Mouse (Mus musculus): ENCODE measurements at regions not wholly inside any gene's neighbourhood (a gene's known extent, or its start where the extent isn't known, plus 50 kb on each side); places are given as distances from the start of the nearest gene placed in this dataset.
"Not testable (repeated sequence)": the region's sequence is repeated elsewhere in the genome, so short reads cannot be mapped to it uniquely, and the experiment has no call there.

- not testable (repeated sequence) for H3K4me2 ChIP-seq (ENCODE audit: low read length); ATAC-seq; H3K4me3 ChIP-seq (ENCODE audit: low read length); H3K4me1 ChIP-seq (ENCODE audit: control insufficient read depth, insufficient read depth, low read depth, low read length); H3K27ac ChIP-seq (ENCODE audit: low read depth, low read length); H3K27me3 ChIP-seq (replicated peaks; ENCODE audit: control insufficient read depth, insufficient read depth, low read length); H3K9me3 ChIP-seq (ENCODE audit: control insufficient read depth, low read length); H3K9ac ChIP-seq (ENCODE audit: low read depth, low read length); H3K36me3 ChIP-seq (ENCODE audit: control insufficient read depth, insufficient read depth, low read length)
- 89% methylated on average over 8 of the region's 8 CpGs for WGBS
Observed at GRCm38 (mm10) chr2:135558026-135558425, 100.8 kb upstream of the Plcb4 start.

DNA sequence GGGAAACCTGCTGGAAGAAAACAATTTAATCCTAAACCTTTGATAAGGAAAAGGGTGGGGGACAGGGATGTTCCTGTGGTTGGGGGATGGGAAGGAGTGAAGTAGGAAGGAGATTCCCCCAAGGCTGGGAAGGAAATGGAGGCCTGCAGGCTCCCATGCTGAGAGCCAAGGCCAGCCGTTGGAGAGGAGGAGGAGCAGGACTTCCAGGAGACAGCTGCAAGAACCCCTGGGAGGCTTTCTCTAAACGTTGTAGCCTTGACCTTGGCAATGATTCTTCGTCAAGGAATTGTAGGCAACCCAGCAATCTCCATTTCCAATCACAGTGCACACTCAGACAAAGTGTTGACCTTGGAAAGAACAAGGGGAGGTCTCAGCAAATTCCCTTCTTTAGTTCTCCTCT lies 99.5 kb upstream of the Plcb4 start:
- H3K9ac ChIP-seq (ENCODE audit: low read depth, low read length) = no peak overlapping the region
- no peak for ATAC-seq
- no peak overlapping the region for H3K4me3 ChIP-seq (ENCODE audit: low read length)
- no peaks in the 10 kb centered on the region for H3K27me3 ChIP-seq (replicated peaks; ENCODE audit: control insufficient read depth, insufficient read depth, low read length)
- WGBS = 55% methylated on average over 3 of the region's 3 CpGs
- H3K4me1 ChIP-seq (ENCODE audit: control insufficient read depth, insufficient read depth, low read depth, low read length) = no peaks in the 10 kb centered on the region
- H3K36me3 ChIP-seq (ENCODE audit: control insufficient read depth, insufficient read depth, low read length) = no peaks in the 10 kb centered on the region
- H3K4me2 ChIP-seq (ENCODE audit: low read length) = no peak overlapping the region
- no peak overlapping the region for H3K27ac ChIP-seq (ENCODE audit: low read depth, low read length)
- no peaks in the 10 kb centered on the region for H3K9me3 ChIP-seq (ENCODE audit: control insufficient read depth, low read length)

DNA sequence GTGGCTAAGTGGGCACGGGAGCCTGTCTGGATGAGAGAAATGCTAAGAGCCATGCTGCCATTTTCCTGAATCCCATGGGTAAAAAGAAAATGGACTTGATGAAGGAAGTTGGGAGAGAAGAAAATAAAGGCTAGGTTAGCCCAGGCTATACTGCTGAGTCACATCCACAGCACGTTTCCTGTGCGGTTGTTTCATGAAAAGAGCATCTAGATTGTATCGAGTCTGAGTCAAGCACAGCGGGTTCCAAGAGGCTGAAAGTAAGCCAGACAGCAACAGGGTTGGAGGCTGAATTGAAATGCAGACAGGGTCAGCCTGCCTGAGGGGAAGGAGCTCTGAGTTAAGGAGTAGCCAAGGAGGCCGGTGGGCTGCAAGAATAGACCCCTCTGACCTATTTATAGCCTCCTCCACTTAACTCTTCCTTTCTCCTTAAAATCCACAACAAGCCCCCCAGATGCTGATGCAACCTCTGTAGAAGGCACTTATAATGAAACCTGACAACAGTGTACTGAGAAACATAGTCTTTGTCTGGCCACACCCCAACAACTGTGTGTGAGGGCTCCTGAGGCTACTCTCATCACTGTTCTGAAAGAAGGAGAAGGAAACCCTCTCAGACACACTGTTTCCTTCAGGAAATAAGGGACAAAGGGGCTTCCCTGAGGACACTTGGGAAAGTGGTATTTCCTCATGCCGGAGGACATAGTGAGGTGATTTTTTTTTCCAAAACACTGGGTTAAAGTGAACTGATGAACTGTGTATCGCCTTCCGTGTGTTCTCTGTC lies 98.7 kb upstream of the Plcb4 start:
- Histone ChIP-seq H3K36me3 (ENCODE audit: control insufficient read depth, insufficient read depth, low read length) (no peaks in the 10 kb centered on the region), H3K27ac (ENCODE audit: low read depth, low read length) (no peak overlapping the region), H3K27me3 (replicated peaks; ENCODE audit: control insufficient read depth, insufficient read depth, low read length) (no peaks in the 10 kb centered on the region), H3K9ac (ENCODE audit: low read depth, low read length) (no peak overlapping the region), H3K4me3 (ENCODE audit: low read length) (no peak overlapping the region), H3K9me3 (ENCODE audit: control insufficient read depth, low read length) (no peaks in the 10 kb centered on the region), H3K4me1 (ENCODE audit: control insufficient read depth, insufficient read depth, low read depth, low read length) (no peaks in the 10 kb centered on the region), H3K4me2 (ENCODE audit: low read length) (no peak overlapping the region)
- 78% methylated on average over 9 of the region's 9 CpGs for WGBS
- no peak for ATAC-seq

GRCm38 (mm10) chr2:135560856-135561255 lies 98.0 kb upstream of the Plcb4 start:
- no peak overlapping the region for H3K9ac ChIP-seq (ENCODE audit: low read depth, low read length)
- no peaks in the 10 kb centered on the region for H3K27me3 ChIP-seq (replicated peaks; ENCODE audit: control insufficient read depth, insufficient read depth, low read length)
- 94% methylated on average over 1 of the region's 1 CpGs for WGBS
- H3K27ac ChIP-seq (ENCODE audit: low read depth, low read length) = no peak overlapping the region
- ATAC-seq = no peak
- no peak overlapping the region for H3K4me2 ChIP-seq (ENCODE audit: low read length)
- no peaks in the 10 kb centered on the region for H3K36me3 ChIP-seq (ENCODE audit: control insufficient read depth, insufficient read depth, low read length)
- no peaks in the 10 kb centered on the region for H3K4me1 ChIP-seq (ENCODE audit: control insufficient read depth, insufficient read depth, low read depth, low read length)
- H3K4me3 ChIP-seq (ENCODE audit: low read length) = no peak overlapping the region
- no peaks in the 10 kb centered on the region for H3K9me3 ChIP-seq (ENCODE audit: control insufficient read depth, low read length)

GRCm38 (mm10) chr2:135561716-135562115 lies 97.1 kb upstream of the Plcb4 start:
- no peaks in the 10 kb centered on the region for H3K9me3 ChIP-seq (ENCODE audit: control insufficient read depth, low read length)
- H3K4me3 ChIP-seq (ENCODE audit: low read length) = no peak overlapping the region
- no peaks in the 10 kb centered on the region for H3K4me1 ChIP-seq (ENCODE audit: control insufficient read depth, insufficient read depth, low read depth, low read length)
- no peak overlapping the region for H3K9ac ChIP-seq (ENCODE audit: low read depth, low read length)
- no peaks in the 10 kb centered on the region for H3K36me3 ChIP-seq (ENCODE audit: control insufficient read depth, insufficient read depth, low read length)
- 77% methylated on average over 7 of the region's 7 CpGs for WGBS
- H3K27me3 ChIP-seq (replicated peaks; ENCODE audit: control insufficient read depth, insufficient read depth, low read length) = no peaks in the 10 kb centered on the region
- no peak for ATAC-seq
- no peak overlapping the region for H3K4me2 ChIP-seq (ENCODE audit: low read length)
- H3K27ac ChIP-seq (ENCODE audit: low read depth, low read length) = no peak overlapping the region

- H3K27ac ChIP-seq (ENCODE audit: low read depth, low read length) = no peak overlapping the region
- no peaks in the 10 kb centered on the region for H3K4me1 ChIP-seq (ENCODE audit: control insufficient read depth, insufficient read depth, low read depth, low read length)
- H3K9ac ChIP-seq (ENCODE audit: low read depth, low read length) = no peak overlapping the region
- H3K9me3 ChIP-seq (ENCODE audit: control insufficient read depth, low read length) = no peaks in the 10 kb centered on the region
- 0 out of 2 replicates have a peak, but pooled peaks have one; percentile 54 for ATAC-seq
- no peak overlapping the region for H3K4me3 ChIP-seq (ENCODE audit: low read length)
- no peak overlapping the region for H3K4me2 ChIP-seq (ENCODE audit: low read length)
- H3K27me3 ChIP-seq (replicated peaks; ENCODE audit: control insufficient read depth, insufficient read depth, low read length) = no peaks in the 10 kb centered on the region
- no peaks in the 10 kb centered on the region for H3K36me3 ChIP-seq (ENCODE audit: control insufficient read depth, insufficient read depth, low read length)
- 85% methylated on average over 10 of the region's 10 CpGs for WGBS
Observed at GRCm38 (mm10) chr2:135562140-135562890, 96.5 kb upstream of the Plcb4 start.

- 56% methylated on average over 4 of the region's 4 CpGs for WGBS
- H3K9ac ChIP-seq (ENCODE audit: low read depth, low read length) = no peak overlapping the region
- no peak overlapping the region for H3K4me3 ChIP-seq (ENCODE audit: low read length)
- no peak overlapping the region for H3K27ac ChIP-seq (ENCODE audit: low read depth, low read length)
- no peaks in the 10 kb centered on the region for H3K9me3 ChIP-seq (ENCODE audit: control insufficient read depth, low read length)
- H3K4me2 ChIP-seq (ENCODE audit: low read length) = no peak overlapping the region
- H3K36me3 ChIP-seq (ENCODE audit: control insufficient read depth, insufficient read depth, low read length) = no peaks in the 10 kb centered on the region
- H3K4me1 ChIP-seq (ENCODE audit: control insufficient read depth, insufficient read depth, low read depth, low read length) = no peaks in the 10 kb centered on the region
- H3K27me3 ChIP-seq (replicated peaks; ENCODE audit: control insufficient read depth, insufficient read depth, low read length) = no peaks in the 10 kb centered on the region
- ATAC-seq = no peak
Observed at GRCm38 (mm10) chr2:135564231-135564630, 94.6 kb upstream of the Plcb4 start.

GRCm38 (mm10) chr2:135568350-135568749 lies 90.5 kb upstream of the Plcb4 start:
- no peaks in the 10 kb centered on the region for H3K4me1 ChIP-seq (ENCODE audit: control insufficient read depth, insufficient read depth, low read depth, low read length)
- H3K4me3 ChIP-seq (ENCODE audit: low read length) = no peak overlapping the region
- no peak overlapping the region for H3K27ac ChIP-seq (ENCODE audit: low read depth, low read length)
- no peaks in the 10 kb centered on the region for H3K9me3 ChIP-seq (ENCODE audit: control insufficient read depth, low read length)
- no peak overlapping the region for H3K4me2 ChIP-seq (ENCODE audit: low read length)
- no peak overlapping the region for H3K9ac ChIP-seq (ENCODE audit: low read depth, low read length)
- no peaks in the 10 kb centered on the region for H3K36me3 ChIP-seq (ENCODE audit: control insufficient read depth, insufficient read depth, low read length)
- H3K27me3 ChIP-seq (replicated peaks; ENCODE audit: control insufficient read depth, insufficient read depth, low read length) = no peaks in the 10 kb centered on the region
- WGBS = 87% methylated on average over 2 of the region's 2 CpGs
- ATAC-seq = no peak

DNA sequence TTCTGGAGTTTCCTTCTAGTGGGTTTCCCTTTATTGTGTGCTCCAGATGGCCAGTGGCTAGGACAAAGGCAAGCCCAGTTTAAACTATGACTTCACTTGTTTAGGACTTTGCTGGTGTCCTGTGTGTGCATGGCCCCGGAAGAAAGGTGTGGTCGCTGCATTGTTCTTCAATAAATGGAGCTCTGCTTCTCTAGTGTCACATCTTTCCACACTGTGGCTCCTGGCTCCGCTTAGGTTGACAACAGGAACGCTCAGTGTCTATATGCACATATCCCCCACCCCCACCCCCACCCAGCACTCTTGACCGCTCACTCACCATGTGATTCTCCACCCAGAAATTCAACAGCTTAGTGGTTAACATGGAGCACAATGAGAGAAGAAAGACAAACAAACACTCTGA lies 87.2 kb upstream of the Plcb4 start:
- 74% methylated on average over 5 of the region's 5 CpGs for WGBS
- no peak overlapping the region for H3K9ac ChIP-seq (ENCODE audit: low read depth, low read length)
- H3K9me3 ChIP-seq (ENCODE audit: control insufficient read depth, low read length) = no peaks in the 10 kb centered on the region
- H3K4me2 ChIP-seq (ENCODE audit: low read length) = no peak overlapping the region
- H3K27me3 ChIP-seq (replicated peaks; ENCODE audit: control insufficient read depth, insufficient read depth, low read length) = no peaks in the 10 kb centered on the region
- no peak overlapping the region for H3K4me3 ChIP-seq (ENCODE audit: low read length)
- ATAC-seq = no peak
- no peak overlapping the region for H3K27ac ChIP-seq (ENCODE audit: low read depth, low read length)
- no peaks in the 10 kb centered on the region for H3K36me3 ChIP-seq (ENCODE audit: control insufficient read depth, insufficient read depth, low read length)
- H3K4me1 ChIP-seq (ENCODE audit: control insufficient read depth, insufficient read depth, low read depth, low read length) = no peaks in the 10 kb centered on the region; the same call in 1 of the 2 replicates

Measured in hindbrain, embryonic 16.5 days (tissue).